Mouse (Mus musculus) midbrain, embryonic 10.5 days (tissue): ENCODE data around the gene Per1. TPM values are rescaled to one million over a fixed set of nuclear protein-coding genes. Genes with fewer than 3 reads are reported as not detected.

Source experiments
- DNase-seq: peaks from one replicate; pipeline ENCODE4 v3.0.0-alpha.2; 2017; ENCODE audit warnings: low spot score
- H3K27ac ChIP-seq: fragments of 300-500 bp; sonication (generic); replicated peaks from 2 replicates; pipeline ENCODE4 v1.5.1; 2016; ENCODE audit warnings: mild to moderate bottlenecking
- H3K27me3 ChIP-seq: fragments of 300-500 bp; sonication (generic); 2 replicates; pipeline ENCODE4 v1.6.1; 2016; ENCODE audit warnings: low read depth, mild to moderate bottlenecking; ENCODE audit not compliant: poor library complexity, severe bottlenecking
- H3K36me3 ChIP-seq: fragments of 300-500 bp; sonication (generic); 2 replicates; pipeline ENCODE4 v1.6.1; 2016; ENCODE audit warnings: mild to moderate bottlenecking, moderate library complexity
- H3K4me1 ChIP-seq: fragments of 300-500 bp; sonication (generic); 2 replicates; pipeline ENCODE4 v1.6.1; 2016
- H3K4me3 ChIP-seq: fragments of 300-500 bp; sonication (generic); 2 replicates; pipeline ENCODE4 v1.5.1; 2016; ENCODE audit warnings: mild to moderate bottlenecking, moderate library complexity
- H3K9me3 ChIP-seq: fragments of 300-500 bp; sonication (generic); replicated peaks from 2 replicates; pipeline ENCODE4 v1.6.1; 2016; ENCODE audit warnings: mild to moderate bottlenecking
- WGBS: fragments of 180-500 bp; shearing (Covaris S2); methylation state at CpG from one replicate; pipeline ENCODE4 v1.1.7; 2016; 5-methylcytosine and 5-hydroxymethylcytosine counted together
- polyA plus RNA-seq: library from polyadenylated mRNA; unstranded; fragments of >200 nt; fragmentation: Nextera tagmentation; extraction: Ambion mirVana; gene quantifications from 2 replicates; pipeline ENCODE4 v1.2.1, GENCODE M21; 2016

Per1 gene
- polyA plus RNA-seq, 1 experiment from 2014 or later, result 7.6 TPM

- H3K4me1 ChIP-seq, result peaks cover 64% of the 10 kb centered on the region
- H3K27me3 ChIP-seq, result peaks cover 55% of the 10 kb centered on the region
- DNase-seq, result peak; percentile 70
- H3K9me3 ChIP-seq, result no peaks in the 10 kb centered on the region
- H3K27ac ChIP-seq, result peak within 1 kb of the TSS; percentile 84; the same call in 1 of the 2 replicates
- H3K36me3 ChIP-seq, result no peaks in the 10 kb centered on the region
- WGBS, result 2% methylated on average over 27 of the region's 27 CpGs
- H3K4me3 ChIP-seq, result peak within 1 kb of the TSS; percentile 87
Measured at GRCm38 (mm10) chr11:69120221-69121000, 25.4 kb downstream of the Per1 start, which contains the start of gene Hes7. Gene Hes7 (plus strand): TSS chr11:69120404.

- Histone ChIP-seq H3K36me3 (no peaks in the 10 kb centered on the region), H3K9me3 (no peaks in the 10 kb centered on the region), H3K4me3 (peak overlapping the region; percentile 87), H3K27me3 (peaks cover 50% of the 10 kb centered on the region), H3K27ac (peak overlapping the region; percentile 84; the same call in 1 of the 2 replicates), H3K4me1 (peaks cover 72% of the 10 kb centered on the region)
- WGBS, result 1% methylated on average over 33 of the region's 33 CpGs
- peak; percentile 63 for DNase-seq
Measured at GRCm38 (mm10) chr11:69121001-69121740, 26.2 kb downstream of the Per1 start.

- DNase-seq, result peak; percentile 71
- Histone ChIP-seq H3K27me3 (peaks cover 50% of the 10 kb centered on the region), H3K9me3 (no peaks in the 10 kb centered on the region), H3K36me3 (no peaks in the 10 kb centered on the region), H3K4me3 (peak overlapping the region; percentile 87), H3K4me1 (peaks cover 75% of the 10 kb centered on the region), H3K27ac (peak overlapping the region; percentile 84)
- WGBS, result under 1% methylated on average over 32 of the region's 32 CpGs
Measured at GRCm38 (mm10) chr11:69121741-69122335, 26.8 kb downstream of the Per1 start.

GRCm38 (mm10) chr11:69122336-69122951 is 27.4 kb downstream of the Per1 start, which contains the start of gene 9130213A22Rik:
Gene 9130213A22Rik (minus strand): TSS chr11:69122589.
- Histone ChIP-seq H3K36me3 (no peaks in the 10 kb centered on the region), H3K27me3 (peaks cover 51% of the 10 kb centered on the region), H3K4me3 (peak within 1 kb of the TSS; percentile 87), H3K9me3 (no peaks in the 10 kb centered on the region), H3K27ac (peak within 1 kb of the TSS; percentile 84), H3K4me1 (peaks cover 69% of the 10 kb centered on the region)
- WGBS, result under 1% methylated on average over 66 of the region's 66 CpGs
- DNase-seq, result peak; percentile 92

- WGBS, result 1% methylated on average over 28 of the region's 29 CpGs
- DNase-seq, result peak; percentile 94
- Histone ChIP-seq H3K27ac (peak overlapping the region; percentile 84), H3K9me3 (no peaks in the 10 kb centered on the region), H3K36me3 (no peaks in the 10 kb centered on the region), H3K4me3 (peak overlapping the region; percentile 87), H3K27me3 (peaks cover 57% of the 10 kb centered on the region), H3K4me1 (peaks cover 63% of the 10 kb centered on the region)
Measured at GRCm38 (mm10) chr11:69123056-69123692, 28.2 kb downstream of the Per1 start.

GRCm38 (mm10) chr11:69123693-69124497 is 28.9 kb downstream of the Per1 start:
- peak; percentile 95 for DNase-seq
- H3K4me1 ChIP-seq, result peaks cover 58% of the 10 kb centered on the region
- peak overlapping the region; percentile 87 for H3K4me3 ChIP-seq
- under 1% methylated on average over 31 of the region's 31 CpGs for whole genome bisulfite sequencing
- no peaks in the 10 kb centered on the region for H3K36me3 ChIP-seq
- H3K27ac ChIP-seq, result peak overlapping the region; percentile 74
- H3K9me3 ChIP-seq, result no peaks in the 10 kb centered on the region
- H3K27me3 ChIP-seq, result peaks cover 57% of the 10 kb centered on the region

- peaks cover 54% of the 10 kb centered on the region for H3K27me3 ChIP-seq
- no peaks in the 10 kb centered on the region for H3K9me3 ChIP-seq
- H3K4me1 ChIP-seq, result peaks cover 52% of the 10 kb centered on the region
- H3K4me3 ChIP-seq, result peak overlapping the region; percentile 87
- H3K27ac ChIP-seq, result no peak overlapping the region
- 0% methylated on average over 3 of the region's 3 CpGs for WGBS
- DNase-seq, result peak; percentile 62
- no peaks in the 10 kb centered on the region for H3K36me3 ChIP-seq
Measured at GRCm38 (mm10) chr11:69124498-69124847, 29.5 kb downstream of the Per1 start.

GRCm38 (mm10) chr11:69125041-69125851 is 30.2 kb downstream of the Per1 start:
- Histone ChIP-seq H3K27ac (peak overlapping the region; percentile 71), H3K36me3 (no peaks in the 10 kb centered on the region), H3K4me1 (peaks cover 45% of the 10 kb centered on the region), H3K9me3 (no peaks in the 10 kb centered on the region), H3K27me3 (peaks cover 54% of the 10 kb centered on the region), H3K4me3 (peak overlapping the region; percentile 87)
- peak; percentile 79 for DNase-seq
- WGBS, result under 1% methylated on average over 24 of the region's 24 CpGs

- H3K36me3 ChIP-seq, result no peaks in the 10 kb centered on the region
- no peak for DNase-seq
- 10% methylated on average over 3 of the region's 3 CpGs for WGBS
- H3K4me1 ChIP-seq, result peaks cover 40% of the 10 kb centered on the region
- H3K4me3 ChIP-seq, result peak within 1 kb of the TSS; percentile 87
- peak within 1 kb of the TSS; percentile 71 for H3K27ac ChIP-seq
- no peaks in the 10 kb centered on the region for H3K9me3 ChIP-seq
- peaks cover 52% of the 10 kb centered on the region for H3K27me3 ChIP-seq
Measured at GRCm38 (mm10) chr11:69125852-69125918, 30.7 kb downstream of the Per1 start, which contains the start of gene Aloxe3. Gene Aloxe3 (plus strand): TSS chr11:69125896.

- Histone ChIP-seq H3K4me3 (peak overlapping the region; percentile 87), H3K9me3 (no peaks in the 10 kb centered on the region), H3K27ac (no peak overlapping the region; the same call in 1 of the 2 replicates), H3K27me3 (peaks cover 48% of the 10 kb centered on the region), H3K4me1 (peaks cover 36% of the 10 kb centered on the region), H3K36me3 (no peaks in the 10 kb centered on the region)
- peak; percentile 32 for DNase-seq
- 14% methylated on average over 20 of the region's 20 CpGs for WGBS
Measured at GRCm38 (mm10) chr11:69125919-69126705, 31.1 kb downstream of the Per1 start.
